Mouse (Mus musculus) liver, postnatal 0 days (tissue): ENCODE data around the gene Fam92b. TPM values are rescaled to one million over a fixed set of nuclear protein-coding genes. Genes with fewer than 3 reads are reported as not detected.

Source experiments
- ATAC-seq: fragments of 200-750 bp; cut with Nextera tagmentation; 2 replicates; pipeline ENCODE4 v1.8.0; 2017; ENCODE audit warnings: mild to moderate bottlenecking, moderate library complexity
- DNase-seq: peaks from one replicate; pipeline ENCODE4 v3.0.0-alpha.2; 2016
- H3K27ac ChIP-seq: fragments of 300-500 bp; sonication (generic); 2 replicates; pipeline ENCODE4 v1.5.1; 2014; ENCODE audit warnings: antibody characterized with exemption, moderate library complexity, mild to moderate bottlenecking, low read depth
- H3K27me3 ChIP-seq: fragments of 300-500 bp; sonication (generic); 2 replicates; pipeline ENCODE4 v1.6.1; 2014; ENCODE audit warnings: low read length, control low read depth, mixed read lengths; ENCODE audit not compliant: insufficient read depth
- H3K36me3 ChIP-seq: fragments of 300-500 bp; sonication (generic); replicated peaks from 2 replicates; pipeline ENCODE4 v1.6.1; 2014; ENCODE audit warnings: mild to moderate bottlenecking, control low read depth, low read length, moderate library complexity, mixed read lengths; ENCODE audit not compliant: insufficient read depth
- H3K4me1 ChIP-seq: fragments of 300-500 bp; sonication (generic); 2 replicates; pipeline ENCODE4 v1.6.1; 2014; ENCODE audit warnings: antibody characterized with exemption, mild to moderate bottlenecking, control low read depth; ENCODE audit not compliant: insufficient read depth
- H3K4me2 ChIP-seq: fragments of 300-500 bp; sonication (generic); 2 replicates; pipeline ENCODE4 v1.6.1; 2014; ENCODE audit warnings: low read depth, mild to moderate bottlenecking, low read length, moderate library complexity, mixed read lengths
- H3K4me3 ChIP-seq: fragments of 300-500 bp; sonication (generic); 2 replicates; pipeline ENCODE4 v1.5.1; 2014; ENCODE audit warnings: low read depth, low read length
- H3K9ac ChIP-seq: fragments of 300-500 bp; sonication (generic); replicated peaks from 2 replicates; pipeline ENCODE4 v1.6.1; 2014; ENCODE audit warnings: mild to moderate bottlenecking, moderate library complexity
- H3K9me3 ChIP-seq: fragments of 300-500 bp; sonication (generic); 2 replicates; pipeline ENCODE4 v1.6.1; 2016; ENCODE audit warnings: mild to moderate bottlenecking, control low read depth, low read length, mixed read lengths
- CTCF ChIP-seq: sonication (generic); IDR thresholded peaks from 2 replicates; pipeline ENCODE4 v1.5.1; 2016; ENCODE audit warnings: antibody characterized with exemption, low read depth
- EP300 ChIP-seq: IDR thresholded peaks from 2 replicates; pipeline ENCODE4 v1.6.1; 2016; ENCODE audit warnings: antibody characterized with exemption, low read depth, mild to moderate bottlenecking
- WGBS: fragments of 180-500 bp; shearing (Covaris S2); extraction: QIAGEN DNeasy Blood & Tissue Kit; methylation state at CpG from one replicate; pipeline ENCODE4 v1.1.7; 2014; ENCODE audit not compliant: insufficient replicate concordance; 5-methylcytosine and 5-hydroxymethylcytosine counted together
- polyA plus RNA-seq: library from polyadenylated mRNA; unstranded; fragments of >200 nt; fragmentation: Nextera tagmentation; extraction: Ambion mirVana; gene quantifications from 2 replicates; pipeline ENCODE4 v1.2.1, GENCODE M21; 2015

Gene Fam92b
- polyA plus RNA-seq, 1 experiment from 2014 or later, result not detected

GRCm38 (mm10) chr8:120151151-120151550, 26.1 kb downstream of the Fam92b start:
- 69% methylated on average over 9 of the region's 9 CpGs for WGBS
- 0 out of 2 replicates have a peak, but pooled peaks cover 3% of the 10 kb centered on the region for H3K36me3 ChIP-seq
- no peak overlapping the region for H3K4me2 ChIP-seq
- no peaks in the 10 kb centered on the region for H3K4me1 ChIP-seq
- H3K27me3 ChIP-seq, result no peaks in the 10 kb centered on the region
- no peak overlapping the region for H3K9ac ChIP-seq
- no peak overlapping the region for H3K27ac ChIP-seq
- no peaks in the 10 kb centered on the region for H3K9me3 ChIP-seq
- no peak for DNase-seq
- no peak for TF ChIP-seq CTCF
- TF ChIP-seq EP300, result no peak
- H3K4me3 ChIP-seq, result no peak overlapping the region
- ATAC-seq, result no peak

- ATAC-seq (no peak), DNase-seq (no peak)
- 59% methylated on average over 12 of the region's 12 CpGs for WGBS
- no peak overlapping the region for H3K4me3 ChIP-seq
- H3K4me1 ChIP-seq, result no peaks in the 10 kb centered on the region
- H3K4me2 ChIP-seq, result no peak overlapping the region
- 0 out of 2 replicates have a peak, but pooled peaks cover 3% of the 10 kb centered on the region for H3K36me3 ChIP-seq
- no peak overlapping the region for H3K27ac ChIP-seq
- H3K9me3 ChIP-seq, result no peaks in the 10 kb centered on the region
- no peak for TF ChIP-seq CTCF
- no peak for TF ChIP-seq EP300
- H3K27me3 ChIP-seq, result no peaks in the 10 kb centered on the region
- no peak overlapping the region for H3K9ac ChIP-seq
Observed at GRCm38 (mm10) chr8:120150028-120150427, 27.2 kb downstream of the Fam92b start.

GRCm38 (mm10) chr8:120146051-120146450, 31.2 kb downstream of the Fam92b start:
- no peak overlapping the region for H3K4me2 ChIP-seq
- H3K4me1 ChIP-seq, result no peaks in the 10 kb centered on the region
- WGBS, result 78% methylated on average over 1 of the region's 1 CpGs
- DNase-seq, result no peak
- H3K4me3 ChIP-seq, result no peak overlapping the region
- ATAC-seq, result no peak
- TF ChIP-seq CTCF, result no peak
- no peak for TF ChIP-seq EP300
- no peak overlapping the region for H3K27ac ChIP-seq
- H3K36me3 ChIP-seq, result no peaks in the 10 kb centered on the region
- H3K27me3 ChIP-seq, result no peaks in the 10 kb centered on the region
- no peaks in the 10 kb centered on the region for H3K9me3 ChIP-seq
- H3K9ac ChIP-seq, result no peak overlapping the region

- TF ChIP-seq EP300, result no peak
- TF ChIP-seq CTCF, result no peak
- Histone ChIP-seq H3K4me3 (no peak overlapping the region), H3K4me1 (no peaks in the 10 kb centered on the region), H3K9ac (no peak overlapping the region), H3K27ac (no peak overlapping the region), H3K27me3 (no peaks in the 10 kb centered on the region), H3K9me3 (no peaks in the 10 kb centered on the region), H3K4me2 (no peak overlapping the region), H3K36me3 (no peaks in the 10 kb centered on the region)
- 50% methylated on average over 12 of the region's 12 CpGs for WGBS
- DNase-seq (no peak), ATAC-seq (no peak)
Observed at GRCm38 (mm10) chr8:120144652-120145301, 32.5 kb downstream of the Fam92b start.

- no peak for TF ChIP-seq CTCF
- no peak for TF ChIP-seq EP300
- H3K4me1 ChIP-seq, result no peaks in the 10 kb centered on the region
- no peaks in the 10 kb centered on the region for H3K36me3 ChIP-seq
- no peak overlapping the region for H3K9ac ChIP-seq
- WGBS, result 72% methylated on average over 15 of the region's 15 CpGs
- H3K27me3 ChIP-seq, result no peaks in the 10 kb centered on the region
- no peak overlapping the region for H3K4me3 ChIP-seq
- no peak overlapping the region for H3K27ac ChIP-seq
- ATAC-seq (no peak), DNase-seq (no peak)
- no peak overlapping the region for H3K4me2 ChIP-seq
- H3K9me3 ChIP-seq, result no peaks in the 10 kb centered on the region
Observed at GRCm38 (mm10) chr8:120143911-120144651, 33.2 kb downstream of the Fam92b start.

GRCm38 (mm10) chr8:120140769-120141168, 36.5 kb downstream of the Fam92b start:
- Histone ChIP-seq H3K4me1 (no peaks in the 10 kb centered on the region), H3K27me3 (no peaks in the 10 kb centered on the region), H3K4me3 (no peak overlapping the region), H3K36me3 (no peaks in the 10 kb centered on the region), H3K9ac (no peak overlapping the region), H3K4me2 (no peak overlapping the region), H3K27ac (no peak overlapping the region), H3K9me3 (no peaks in the 10 kb centered on the region)
- WGBS, result 69% methylated on average over 3 of the region's 3 CpGs
- DNase-seq (no peak), ATAC-seq (no peak)
- TF ChIP-seq CTCF (no peak), EP300 (no peak)
